Mouse (Mus musculus): ENCODE data around the gene Snx10. TPM values are rescaled to one million over a fixed set of nuclear protein-coding genes. Genes with fewer than 3 reads are reported as not detected.

The Snx10 gene
- total and polyA plus RNA-seq, 2 experiments from 2014 or later = 10.9 to 13.5 TPM

DNA sequence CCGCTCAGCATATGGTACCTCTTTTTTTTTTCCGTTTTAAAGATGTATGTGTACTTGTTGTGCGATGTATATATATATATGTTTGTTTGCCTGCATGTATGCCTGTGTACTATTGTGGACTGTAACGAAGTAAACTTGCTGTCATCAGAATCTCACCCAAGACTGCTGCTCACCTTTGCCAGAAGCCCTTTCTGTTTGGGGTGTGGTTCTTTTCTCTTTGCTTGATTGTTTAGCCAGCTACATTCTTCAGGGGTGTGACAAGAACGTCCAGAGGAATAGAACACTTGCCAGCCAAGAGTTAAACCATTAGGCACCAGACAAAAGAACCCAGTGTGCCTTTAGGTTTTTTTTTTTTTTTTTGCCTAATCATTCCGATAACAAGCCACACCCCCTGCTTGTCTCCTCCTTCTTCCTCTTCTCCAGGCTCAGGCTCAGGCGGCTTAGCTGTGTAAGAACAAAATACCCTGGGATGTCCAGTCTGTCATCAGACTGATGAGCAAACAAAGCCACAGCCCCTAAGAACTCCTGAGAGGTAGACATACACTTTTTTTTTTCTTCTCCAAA is 20.5 kb downstream of the Snx10 start:
- peak overlapping the region; percentile 39; the same call in 1 of the 2 replicates for H3K4me2 ChIP-seq (ENCODE audit: low read depth, low read length)
- H3K36me3 ChIP-seq (replicated peaks; ENCODE audit: control insufficient read depth, insufficient read depth, low read length) = no peaks in the 10 kb centered on the region
- DNase-seq (ENCODE audit: low spot score) = no peak
- 52% methylated on average over 7 of the region's 7 CpGs for WGBS
- H3K9ac ChIP-seq (replicated peaks; ENCODE audit: low read depth, low read length) = no peak overlapping the region
- no peaks in the 10 kb centered on the region for H3K9me3 ChIP-seq (replicated peaks; ENCODE audit: control insufficient read depth, low read length)
- TF ChIP-seq EP300 (IDR thresholded peaks at IDR 0.05; ENCODE audit: low read depth) = no peak
- TF ChIP-seq CTCF (IDR thresholded peaks at IDR 0.05; ENCODE audit: low read depth) = no peak
- no peak overlapping the region for H3K27ac ChIP-seq (ENCODE audit: low read depth)
- H3K4me1 ChIP-seq (ENCODE audit: control insufficient read depth, insufficient read depth) = no peaks in the 10 kb centered on the region
- H3K27me3 ChIP-seq (ENCODE audit: control insufficient read depth, insufficient read depth, low read length) = no peaks in the 10 kb centered on the region
- no peak for ATAC-seq (ENCODE audit: insufficient read depth, low read depth)
- H3K4me3 ChIP-seq (ENCODE audit: low read depth, low read length) = no peak overlapping the region

- Histone ChIP-seq H3K9me3 (replicated peaks; ENCODE audit: control insufficient read depth, low read length) (no peaks in the 10 kb centered on the region), H3K27ac (ENCODE audit: low read depth) (peak overlapping the region; percentile 15; the same call in 1 of the 2 replicates), H3K4me2 (ENCODE audit: low read depth, low read length) (peak overlapping the region; percentile 39; the same call in 1 of the 2 replicates), H3K27me3 (ENCODE audit: control insufficient read depth, insufficient read depth, low read length) (no peaks in the 10 kb centered on the region), H3K36me3 (replicated peaks; ENCODE audit: control insufficient read depth, insufficient read depth, low read length) (no peaks in the 10 kb centered on the region), H3K4me3 (ENCODE audit: low read depth, low read length) (peak overlapping the region; percentile 18; the same call in 1 of the 2 replicates), H3K9ac (replicated peaks; ENCODE audit: low read depth, low read length) (no peak overlapping the region), H3K4me1 (ENCODE audit: control insufficient read depth, insufficient read depth) (no peaks in the 10 kb centered on the region)
- 72% methylated on average over 11 of the region's 11 CpGs for WGBS
- DNase-seq (ENCODE audit: low spot score) = no peak
- no peak for TF ChIP-seq EP300 (IDR thresholded peaks at IDR 0.05; ENCODE audit: low read depth)
- TF ChIP-seq CTCF (IDR thresholded peaks at IDR 0.05; ENCODE audit: low read depth) = no peak
- ATAC-seq (ENCODE audit: insufficient read depth, low read depth) = no peak
Observed at GRCm38 (mm10) chr6:51545219-51545859, 21.6 kb downstream of the Snx10 start.

GRCm38 (mm10) chr6:51546085-51546484 is 22.4 kb downstream of the Snx10 start:
- ATAC-seq (ENCODE audit: insufficient read depth, low read depth) (no peak), DNase-seq (ENCODE audit: low spot score) (no peak)
- H3K9me3 ChIP-seq (replicated peaks; ENCODE audit: control insufficient read depth, low read length) = no peaks in the 10 kb centered on the region
- no peak overlapping the region for H3K4me2 ChIP-seq (ENCODE audit: low read depth, low read length)
- TF ChIP-seq CTCF (IDR thresholded peaks at IDR 0.05; ENCODE audit: low read depth) (no peak), EP300 (IDR thresholded peaks at IDR 0.05; ENCODE audit: low read depth) (no peak)
- no peak overlapping the region for H3K27ac ChIP-seq (ENCODE audit: low read depth)
- H3K27me3 ChIP-seq (ENCODE audit: control insufficient read depth, insufficient read depth, low read length) = no peaks in the 10 kb centered on the region
- H3K36me3 ChIP-seq (replicated peaks; ENCODE audit: control insufficient read depth, insufficient read depth, low read length) = no peaks in the 10 kb centered on the region
- no peak overlapping the region for H3K4me3 ChIP-seq (ENCODE audit: low read depth, low read length)
- no peak overlapping the region for H3K9ac ChIP-seq (replicated peaks; ENCODE audit: low read depth, low read length)
- 82% methylated on average over 2 of the region's 2 CpGs for WGBS
- H3K4me1 ChIP-seq (ENCODE audit: control insufficient read depth, insufficient read depth) = no peaks in the 10 kb centered on the region

- no peak overlapping the region for H3K4me3 ChIP-seq (ENCODE audit: low read depth, low read length)
- no peaks in the 10 kb centered on the region for H3K4me1 ChIP-seq (ENCODE audit: control insufficient read depth, insufficient read depth)
- no peaks in the 10 kb centered on the region for H3K36me3 ChIP-seq (replicated peaks; ENCODE audit: control insufficient read depth, insufficient read depth, low read length)
- ATAC-seq (ENCODE audit: insufficient read depth, low read depth) (no peak), DNase-seq (ENCODE audit: low spot score) (no peak)
- no peak overlapping the region for H3K27ac ChIP-seq (ENCODE audit: low read depth)
- H3K4me2 ChIP-seq (ENCODE audit: low read depth, low read length) = no peak overlapping the region
- H3K9ac ChIP-seq (replicated peaks; ENCODE audit: low read depth, low read length) = no peak overlapping the region
- H3K9me3 ChIP-seq (replicated peaks; ENCODE audit: control insufficient read depth, low read length) = no peaks in the 10 kb centered on the region
- no peak for TF ChIP-seq CTCF (IDR thresholded peaks at IDR 0.05; ENCODE audit: low read depth)
- TF ChIP-seq EP300 (IDR thresholded peaks at IDR 0.05; ENCODE audit: low read depth) = no peak
- WGBS = 71% methylated on average over 5 of the region's 5 CpGs
- no peaks in the 10 kb centered on the region for H3K27me3 ChIP-seq (ENCODE audit: control insufficient read depth, insufficient read depth, low read length)
Observed at GRCm38 (mm10) chr6:51548757-51549156, 25.1 kb downstream of the Snx10 start.

- Histone ChIP-seq H3K4me3 (ENCODE audit: low read depth, low read length) (no peak overlapping the region), H3K9ac (replicated peaks; ENCODE audit: low read depth, low read length) (no peak overlapping the region), H3K27ac (ENCODE audit: low read depth) (no peak overlapping the region), H3K4me1 (ENCODE audit: control insufficient read depth, insufficient read depth) (no peaks in the 10 kb centered on the region), H3K4me2 (ENCODE audit: low read depth, low read length) (no peak overlapping the region), H3K9me3 (replicated peaks; ENCODE audit: control insufficient read depth, low read length) (no peaks in the 10 kb centered on the region), H3K36me3 (replicated peaks; ENCODE audit: control insufficient read depth, insufficient read depth, low read length) (no peaks in the 10 kb centered on the region), H3K27me3 (ENCODE audit: control insufficient read depth, insufficient read depth, low read length) (no peaks in the 10 kb centered on the region)
- DNase-seq (ENCODE audit: low spot score) (no peak), ATAC-seq (ENCODE audit: insufficient read depth, low read depth) (no peak)
- 79% methylated on average over 10 of the region's 10 CpGs for WGBS
- TF ChIP-seq CTCF (IDR thresholded peaks at IDR 0.05; ENCODE audit: low read depth) (no peak), EP300 (IDR thresholded peaks at IDR 0.05; ENCODE audit: low read depth) (no peak)
Observed at GRCm38 (mm10) chr6:51551267-51551802, 27.6 kb downstream of the Snx10 start.
